Mouse (Mus musculus) olfactory bulb, adult 2 months (tissue): Measurements from ENCODE around the gene Gm3127. TPM values are rescaled to one million over a fixed set of nuclear protein-coding genes. Genes with fewer than 3 reads are reported as not detected.
A peak's percentile ranks its signal among the peaks of the same experiment; 100 is the strongest.
"Not testable (repeated sequence)": the region's sequence is repeated elsewhere in the genome, so short reads cannot be mapped to it uniquely, and the experiment has no call there.

Experiments used
- H3K27ac ChIP-seq: fragments of 200-500 bp; 2 replicates; pipeline ENCODE4 v1.5.1; 2012; ENCODE audit warnings: low read depth, low read length; ENCODE audit not compliant: insufficient read depth
- H3K4me1 ChIP-seq: fragments of 200-500 bp; 2 replicates; pipeline ENCODE4 v1.6.1; 2012; ENCODE audit warnings: low read length; ENCODE audit not compliant: control insufficient read depth, insufficient read depth
- H3K4me3 ChIP-seq: fragments of 200-500 bp; 2 replicates; pipeline ENCODE4 v1.5.1; 2012; ENCODE audit warnings: mild to moderate bottlenecking, low read depth, low read length, moderate library complexity; ENCODE audit not compliant: insufficient read depth
- WGBS: fragments of 180-500 bp; shearing (Covaris S2); methylation state at CpG from one replicate; pipeline ENCODE4 v1.1.7; 2018; 5-methylcytosine and 5-hydroxymethylcytosine counted together
- polyA plus RNA-seq: library from polyadenylated mRNA; stranded (reverse); fragments of >200 nt; gene quantifications from 2 replicates; pipeline ENCODE4 v1.2.4, GENCODE M21; 2012; ENCODE audit warnings: low replicate concordance; ENCODE audit not compliant: missing spikeins, insufficient read depth, insufficient read length

The Gm3127 gene
- not detected in 2 replicates for polyA plus RNA-seq

- H3K4me1 ChIP-seq, H3K4me3 ChIP-seq: not testable (repeated sequence)
- WGBS, result 75% methylated on average over 1 of the region's 2 CpGs
These were observed at the start of gene Gm3127 for GRCm38 (mm10) chr14:4164730-4165129. TSS of gene Gm3127 (plus strand) at chr14:4165030.

GRCm38 (mm10) chr14:4141646-4142045 is 23.2 kb upstream of the Gm3127 start:
- 96% methylated on average over 4 of the region's 4 CpGs for WGBS
- H3K4me1 ChIP-seq, H3K4me3 ChIP-seq, H3K27ac ChIP-seq: not testable (repeated sequence)

More at GRCm38 (mm10) chr14:4164730-4165129, at the start of gene Gm3127:
- H3K27ac ChIP-seq, result not testable (repeated sequence)

DNA sequence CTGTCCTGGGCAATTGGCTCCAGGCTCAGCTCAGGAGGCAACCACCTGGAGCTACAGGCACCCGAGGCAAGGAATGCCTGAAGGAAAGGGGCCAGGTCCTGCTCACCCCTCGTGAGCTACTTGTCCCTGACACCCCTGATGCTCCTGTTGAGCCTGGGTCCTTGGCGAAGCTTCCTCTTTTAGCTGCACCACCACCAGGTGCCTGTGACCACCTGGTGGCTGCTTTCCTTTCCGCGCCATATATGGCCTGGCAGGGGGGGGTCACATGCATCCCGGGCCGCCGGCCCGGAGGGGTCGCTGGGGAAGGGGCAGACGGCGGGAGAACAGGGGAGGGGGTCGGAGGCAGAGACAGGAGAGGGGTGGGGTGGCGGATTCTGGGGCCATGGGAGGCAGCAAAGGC is 17.2 kb downstream of the Gm3127 start:
- H3K27ac ChIP-seq, H3K4me1 ChIP-seq: not testable (repeated sequence)
- 3% methylated on average over 14 of the region's 14 CpGs for WGBS
- H3K4me3 ChIP-seq, result peak overlapping the region; percentile 24

GRCm38 (mm10) chr14:4182491-4183210 is 17.8 kb downstream of the Gm3127 start, which contains the start of gene Gm2974:
TSS of gene Gm2974 (plus strand) at chr14:4182576.
- WGBS, result 5% methylated on average over 37 of the region's 59 CpGs
- peak within 1 kb of the TSS; percentile 41 for H3K4me3 ChIP-seq
- H3K4me1 ChIP-seq, H3K27ac ChIP-seq: not testable (repeated sequence)

DNA sequence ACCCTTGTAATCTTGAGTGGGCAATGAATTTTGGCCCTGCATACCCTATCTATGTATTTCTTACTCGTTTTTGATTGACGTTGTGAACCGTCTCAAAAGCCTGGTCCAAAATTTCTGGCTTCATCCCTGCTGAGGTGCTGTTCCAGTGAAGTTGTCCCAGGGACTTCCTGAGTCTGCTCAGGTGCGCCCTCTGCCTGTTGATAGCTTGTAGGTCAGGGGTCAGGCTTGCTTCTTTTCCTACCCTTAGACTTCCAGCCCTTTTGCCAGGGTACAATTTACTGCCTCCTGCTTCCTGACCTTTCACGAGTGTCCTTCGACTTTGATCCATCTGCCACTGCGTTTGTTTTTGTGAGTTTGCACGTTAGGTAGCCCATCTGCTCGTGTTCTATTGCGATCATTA is 18.5 kb downstream of the Gm3127 start:
- 39% methylated on average over 5 of the region's 10 CpGs for WGBS
- not testable (repeated sequence) for H3K4me3 ChIP-seq, H3K27ac ChIP-seq, H3K4me1 ChIP-seq

Other genes starting within 250 kb of the Gm3127 start
- gene Gm3029, start 233.3 kb upstream of the Gm3127 start, polyA plus RNA-seq, result not detected in 2 replicates
- not detected in 2 replicates for gene Gm3095, start 201.5 kb upstream of the Gm3127 start, polyA plus RNA-seq
- gene Gm3099, start 166.6 kb upstream of the Gm3127 start, polyA plus RNA-seq, result not detected in 2 replicates
- not detected in 2 replicates for gene Gm5796, start 141.1 kb upstream of the Gm3127 start, polyA plus RNA-seq
- gene Gm3115, start 80.9 kb upstream of the Gm3127 start, polyA plus RNA-seq, result not detected in 2 replicates
- not detected in 2 replicates for gene Gm8108, start 54.5 kb upstream of the Gm3127 start, polyA plus RNA-seq
- not detected in 2 replicates for gene Gm2974, start 17.5 kb downstream of the Gm3127 start, polyA plus RNA-seq
- gene Gm3138, start 84.6 kb downstream of the Gm3127 start, polyA plus RNA-seq, result not detected in 2 replicates
- not detected in 2 replicates for gene Gm3149, start 152.3 kb downstream of the Gm3127 start, polyA plus RNA-seq
- gene 2610042L04Rik, start 169.7 kb downstream of the Gm3127 start, polyA plus RNA-seq, result not detected in 2 replicates
- gene Gm3159, start 232.5 kb downstream of the Gm3127 start, polyA plus RNA-seq, result not detected in 2 replicates